Mouse (Mus musculus) neural tube, embryonic 14.5 days (tissue): ENCODE results near the gene Zfp607a. TPM values are rescaled to one million over a fixed set of nuclear protein-coding genes. Genes with fewer than 3 reads are reported as not detected.
"Not testable (repeated sequence)": the region's sequence is repeated elsewhere in the genome, so short reads cannot be mapped to it uniquely, and the experiment has no call there.

ENCODE experiments used
- ATAC-seq: fragments of 200-750 bp; cut with Nextera tagmentation; 2 replicates; pipeline ENCODE4 v1.8.0; 2017; ENCODE audit warnings: low read depth, mild to moderate bottlenecking, moderate TSS enrichment, moderate library complexity
- H3K27ac ChIP-seq: fragments of 300-500 bp; sonication (generic); 2 replicates; pipeline ENCODE4 v1.5.1; 2014; ENCODE audit warnings: low read depth, mild to moderate bottlenecking, control low read depth, low read length, moderate library complexity, mixed read lengths
- H3K27me3 ChIP-seq: fragments of 300-500 bp; sonication (generic); 2 replicates; pipeline ENCODE4 v1.6.1; 2014; ENCODE audit warnings: low read length; ENCODE audit not compliant: control insufficient read depth, insufficient read depth
- H3K36me3 ChIP-seq: fragments of 300-500 bp; sonication (generic); 2 replicates; pipeline ENCODE4 v1.6.1; 2014; ENCODE audit warnings: low read length, mixed read lengths; ENCODE audit not compliant: control insufficient read depth, insufficient read depth
- H3K4me1 ChIP-seq: fragments of 300-500 bp; sonication (generic); 2 replicates; pipeline ENCODE4 v1.6.1; 2014; ENCODE audit warnings: low read length; ENCODE audit not compliant: control insufficient read depth, insufficient read depth
- H3K4me2 ChIP-seq: fragments of 300-500 bp; sonication (generic); 2 replicates; pipeline ENCODE4 v1.6.1; 2014; ENCODE audit warnings: mild to moderate bottlenecking, low read depth, low read length, control low read depth
- H3K4me3 ChIP-seq: fragments of 300-500 bp; sonication (generic); 2 replicates; pipeline ENCODE4 v1.5.1; 2014; ENCODE audit warnings: low read depth, low read length, control low read depth, mixed read lengths
- H3K9ac ChIP-seq: fragments of 300-500 bp; sonication (generic); replicated peaks from 2 replicates; pipeline ENCODE4 v1.6.1; 2014; ENCODE audit warnings: low read depth, mild to moderate bottlenecking, control low read depth, low read length, mixed read lengths
- H3K9me3 ChIP-seq: fragments of 300-500 bp; sonication (generic); 2 replicates; pipeline ENCODE4 v1.6.1; 2016; ENCODE audit warnings: low read length; ENCODE audit not compliant: control insufficient read depth
- WGBS: fragments of 180-500 bp; shearing (Covaris S2); extraction: QIAGEN DNeasy Blood & Tissue Kit; methylation state at CpG from one replicate; pipeline ENCODE4 v1.1.7; 2014; 5-methylcytosine and 5-hydroxymethylcytosine counted together
- polyA plus RNA-seq: library from polyadenylated mRNA; unstranded; fragments of >200 nt; fragmentation: Nextera tagmentation; extraction: Ambion mirVana; gene quantifications from 2 replicates; pipeline ENCODE4 v1.2.1, GENCODE M21; 2014

Gene Zfp607a
- polyA plus RNA-seq, 1 experiment from 2014 or later, result 1.0 TPM

GRCm38 (mm10) chr7:27859301-27860251, 2.2 kb downstream of the Zfp607a start:
- H3K9ac ChIP-seq, result peak overlapping the region; percentile 7; the same call in 1 of the 2 replicates
- peak overlapping the region; percentile 64 for H3K4me2 ChIP-seq
- H3K4me1 ChIP-seq, result peaks cover 4% of the 10 kb centered on the region; the same call in 1 of the 2 replicates
- ATAC-seq, result no peak
- 35% methylated on average over 10 of the region's 10 CpGs for WGBS
- H3K36me3 ChIP-seq, result no peaks in the 10 kb centered on the region
- no peaks in the 10 kb centered on the region for H3K27me3 ChIP-seq
- H3K9me3 ChIP-seq, result no peaks in the 10 kb centered on the region
- no peak overlapping the region for H3K27ac ChIP-seq
- H3K4me3 ChIP-seq, result peak overlapping the region; percentile 34

DNA sequence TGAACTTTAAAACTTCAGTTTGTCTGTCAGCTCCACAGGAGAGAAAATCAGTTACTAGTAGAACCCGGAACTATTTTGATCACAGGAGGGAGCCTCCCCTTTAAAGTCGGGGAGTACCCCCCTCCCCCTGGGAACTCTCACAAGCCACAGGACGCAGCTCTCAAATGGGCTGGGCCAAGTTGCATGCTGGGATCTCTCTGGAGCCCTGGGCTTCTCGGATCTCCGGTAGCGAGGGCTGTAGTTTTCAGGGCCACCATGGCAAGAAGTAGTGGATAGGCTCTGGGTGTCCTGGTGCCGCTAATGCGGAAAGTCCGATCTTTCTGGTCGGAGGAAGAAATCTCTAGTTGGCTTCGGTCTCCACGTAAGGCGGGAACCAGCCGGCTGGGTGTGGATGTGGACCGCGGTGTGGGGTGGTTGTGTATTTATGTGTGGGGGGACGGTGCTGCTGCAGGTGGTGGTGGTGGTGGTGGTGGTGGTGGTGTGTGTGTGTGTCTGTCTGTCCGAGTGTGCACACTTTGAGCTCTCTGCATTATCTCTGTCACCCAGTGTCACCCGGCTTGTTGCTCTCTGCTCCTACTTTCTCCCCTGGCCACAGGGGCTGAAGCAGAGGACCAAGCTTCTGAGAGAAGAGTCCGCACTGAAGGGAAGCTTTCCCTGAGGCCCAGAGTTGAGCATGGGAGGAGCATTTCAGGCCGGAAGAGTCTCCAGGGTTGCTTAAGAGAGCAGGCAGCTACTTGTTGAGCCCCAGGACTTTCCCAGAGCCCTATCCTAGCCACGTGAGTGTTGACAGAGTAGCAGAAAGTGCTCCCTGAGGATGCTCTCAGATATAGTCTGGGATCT, 3.3 kb downstream of the Zfp607a start:
- ATAC-seq, result peak; percentile 81; the same call in 1 of the 2 replicates
- peak overlapping the region; percentile 51 for H3K9ac ChIP-seq
- H3K36me3 ChIP-seq, result no peaks in the 10 kb centered on the region
- H3K4me3 ChIP-seq, result peak overlapping the region; percentile 34
- H3K9me3 ChIP-seq, result no peaks in the 10 kb centered on the region
- under 1% methylated on average over 22 of the region's 22 CpGs for WGBS
- peak overlapping the region; percentile 64 for H3K4me2 ChIP-seq
- no peaks in the 10 kb centered on the region for H3K27me3 ChIP-seq
- peaks cover 4% of the 10 kb centered on the region; the same call in 1 of the 2 replicates for H3K4me1 ChIP-seq
- no peak overlapping the region for H3K27ac ChIP-seq

DNA sequence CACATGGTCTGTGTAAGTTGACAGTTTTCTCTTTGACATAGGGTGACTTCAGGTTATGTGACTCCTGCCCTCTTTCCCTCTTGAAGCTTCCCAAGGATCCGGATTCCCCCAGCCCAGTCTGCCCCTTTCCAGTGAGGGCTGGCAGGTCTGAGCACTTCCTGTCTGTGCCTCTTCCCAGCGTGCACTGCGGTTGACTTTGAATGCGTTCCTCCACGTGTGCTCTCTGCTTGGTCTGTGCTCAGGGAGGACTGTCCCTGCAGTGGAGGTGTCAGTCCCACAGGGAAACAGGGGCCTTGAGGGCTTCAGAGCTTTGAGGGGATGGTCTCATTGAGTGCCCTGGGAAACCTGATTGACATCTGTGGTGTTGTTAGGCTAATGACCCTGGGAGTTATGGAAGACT, 5.3 kb downstream of the Zfp607a start:
- ATAC-seq, H3K36me3 ChIP-seq, H3K9me3 ChIP-seq, H3K4me2 ChIP-seq, H3K4me3 ChIP-seq, H3K9ac ChIP-seq, H3K27ac ChIP-seq, H3K4me1 ChIP-seq, H3K27me3 ChIP-seq: not testable (repeated sequence)
- 89% methylated on average over 5 of the region's 5 CpGs for WGBS

DNA sequence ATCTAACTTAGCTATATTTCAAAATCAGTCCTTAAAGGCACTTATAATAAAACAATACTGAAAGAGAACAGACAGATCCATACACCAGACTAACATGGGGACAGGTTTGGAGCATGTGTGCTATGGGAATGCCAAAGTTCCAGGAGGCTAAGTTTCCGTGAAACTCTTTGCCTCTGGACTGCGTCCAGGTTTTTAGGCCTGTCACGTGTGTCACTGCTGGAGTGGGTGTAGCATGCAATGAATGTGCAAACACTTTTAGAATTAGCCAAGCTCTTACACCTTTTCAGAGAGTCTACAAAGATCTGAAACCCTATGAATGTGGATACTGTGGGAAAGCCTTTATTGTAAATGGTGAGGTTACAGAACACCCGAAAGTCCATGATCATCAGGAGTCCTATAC, 24.4 kb downstream of the Zfp607a start:
- H3K27ac ChIP-seq, result no peak overlapping the region
- H3K9ac ChIP-seq, result no peak overlapping the region
- WGBS, result 94% methylated on average over 4 of the region's 4 CpGs
- no peaks in the 10 kb centered on the region for H3K9me3 ChIP-seq
- no peaks in the 10 kb centered on the region for H3K4me1 ChIP-seq
- ATAC-seq, result no peak
- no peak overlapping the region for H3K4me2 ChIP-seq
- H3K27me3 ChIP-seq, result no peaks in the 10 kb centered on the region
- peaks cover 3% of the 10 kb centered on the region; the same call in 1 of the 2 replicates for H3K36me3 ChIP-seq
- no peak overlapping the region for H3K4me3 ChIP-seq

DNA sequence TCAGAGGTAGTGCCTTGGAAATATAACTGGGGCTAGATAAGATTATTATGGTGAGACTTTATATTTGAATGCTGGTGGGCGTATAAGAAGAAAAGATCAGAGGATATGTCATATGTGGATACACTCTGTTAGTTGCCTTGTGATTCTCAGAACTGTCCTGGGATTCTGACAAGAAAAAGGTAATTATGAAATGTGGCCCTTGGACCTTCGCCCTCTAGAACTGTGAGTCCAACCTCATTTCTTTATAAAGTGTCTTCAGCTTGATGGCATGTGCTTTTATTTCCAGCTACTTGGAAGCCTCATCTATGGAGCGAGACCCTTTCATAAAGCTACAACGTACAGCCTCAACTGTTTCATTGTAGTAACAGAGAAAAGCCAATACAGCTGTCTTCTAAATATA, 43.3 kb downstream of the Zfp607a start:
- Histone ChIP-seq H3K9ac (no peak overlapping the region), H3K27me3 (no peaks in the 10 kb centered on the region), H3K4me2 (no peak overlapping the region), H3K27ac (no peak overlapping the region), H3K36me3 (no peaks in the 10 kb centered on the region), H3K9me3 (no peaks in the 10 kb centered on the region), H3K4me3 (no peak overlapping the region), H3K4me1 (no peaks in the 10 kb centered on the region)
- ATAC-seq, result no peak
- 94% methylated on average over 4 of the region's 4 CpGs for WGBS

DNA sequence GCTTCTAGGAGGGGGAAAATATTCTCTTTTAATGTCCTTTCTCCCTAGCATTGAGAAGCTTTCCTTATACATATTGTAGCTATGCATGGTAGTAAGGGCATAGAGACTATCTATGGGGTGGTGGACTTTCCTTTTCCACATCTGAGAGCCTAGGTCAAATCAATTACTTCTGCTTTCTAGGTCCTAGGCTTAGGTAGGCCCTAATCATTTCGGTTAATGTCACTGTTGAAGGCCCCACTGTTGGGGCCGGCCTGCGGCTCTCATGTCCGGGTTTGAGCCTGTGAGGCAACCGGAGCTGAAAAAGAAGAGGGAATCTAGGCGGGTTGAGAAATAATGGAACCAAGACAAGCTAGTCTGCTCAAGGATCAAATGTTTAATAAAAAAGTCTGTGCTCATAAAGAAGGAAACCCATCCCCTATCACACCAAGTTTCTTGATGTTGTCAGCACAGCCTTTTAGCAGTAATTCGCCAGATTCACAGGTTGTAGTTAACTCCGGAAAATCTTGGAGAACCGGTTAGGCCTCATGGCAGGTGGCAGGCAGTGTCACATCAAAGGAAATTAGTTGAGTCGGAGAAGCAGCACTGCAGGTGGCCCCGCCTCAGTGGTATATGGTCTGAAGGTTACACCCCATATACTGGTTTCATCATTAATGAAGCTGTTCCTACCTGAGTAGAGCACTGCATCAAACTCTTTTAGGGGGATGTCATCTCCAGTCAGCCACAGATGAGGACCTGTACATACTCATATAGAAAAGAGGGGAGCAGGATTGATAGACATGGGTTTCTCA, 47.9 kb downstream of the Zfp607a start:
- no peak overlapping the region for H3K9ac ChIP-seq
- peaks cover 8% of the 10 kb centered on the region for H3K36me3 ChIP-seq
- H3K4me1 ChIP-seq, result no peaks in the 10 kb centered on the region
- WGBS, result 78% methylated on average over 11 of the region's 11 CpGs
- no peaks in the 10 kb centered on the region for H3K9me3 ChIP-seq
- no peak for ATAC-seq
- no peak overlapping the region for H3K27ac ChIP-seq
- no peaks in the 10 kb centered on the region for H3K27me3 ChIP-seq
- H3K4me2 ChIP-seq, result no peak overlapping the region
- no peak overlapping the region for H3K4me3 ChIP-seq

DNA sequence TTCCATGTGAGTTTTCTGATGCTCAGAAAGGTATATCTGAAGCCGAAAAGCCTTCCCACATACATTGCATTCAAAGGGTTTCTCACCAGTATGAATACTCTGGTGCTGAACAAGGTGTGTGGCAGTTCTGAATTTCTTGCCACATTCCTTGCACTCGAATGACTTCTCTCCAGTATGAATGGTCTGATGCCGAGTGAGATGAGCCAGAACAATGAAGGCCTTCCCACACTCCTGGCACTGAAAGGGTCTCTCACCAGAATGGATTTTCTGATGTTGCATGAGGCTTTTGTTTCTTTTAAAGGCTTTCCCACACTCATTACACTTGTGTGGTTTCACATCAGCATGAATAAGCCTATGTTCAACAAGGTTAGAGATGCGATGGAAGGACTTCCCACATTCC, 53.6 kb downstream of the Zfp607a start:
- not testable (repeated sequence) for H3K4me2 ChIP-seq, H3K9ac ChIP-seq, H3K9me3 ChIP-seq, H3K27ac ChIP-seq, H3K4me1 ChIP-seq, H3K27me3 ChIP-seq, H3K4me3 ChIP-seq, ATAC-seq
- WGBS, result 68% methylated on average over 3 of the region's 4 CpGs
- H3K36me3 ChIP-seq, result peaks cover 18% of the 10 kb centered on the region

- not testable (repeated sequence) for H3K27me3 ChIP-seq, H3K9me3 ChIP-seq, H3K9ac ChIP-seq, H3K4me3 ChIP-seq, H3K4me2 ChIP-seq, H3K4me1 ChIP-seq, H3K27ac ChIP-seq, ATAC-seq, H3K36me3 ChIP-seq
- WGBS, result 38% methylated on average over 4 of the region's 4 CpGs
Observed at GRCm38 (mm10) chr7:27927041-27927440, 69.7 kb downstream of the Zfp607a start.
